Mouse (Mus musculus): ENCODE measurements around the gene Gm9817.

Gene Gm9817

DNA sequence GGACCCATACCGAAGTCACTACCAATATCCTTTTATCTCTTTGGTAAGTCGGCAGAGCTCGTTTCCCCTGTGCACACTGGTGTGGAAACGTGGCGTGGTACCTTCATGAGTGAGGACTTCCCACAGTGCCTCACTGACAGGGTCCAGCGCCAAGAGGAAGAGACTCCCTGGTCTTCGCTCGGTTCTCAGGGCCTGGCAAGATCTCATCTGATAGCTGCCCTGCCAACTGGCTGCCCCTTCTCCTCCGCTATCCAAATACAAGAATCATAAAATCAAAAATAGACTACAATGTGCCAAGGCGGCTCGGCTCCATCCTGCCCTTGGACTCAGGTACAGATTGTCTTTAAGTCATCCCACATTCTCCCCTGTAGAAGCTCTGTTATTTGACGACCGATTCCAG is 11.4 kb downstream of the Gm9817 start:
- DNase-seq (ENCODE audit: low spot score), result no peak

DNA sequence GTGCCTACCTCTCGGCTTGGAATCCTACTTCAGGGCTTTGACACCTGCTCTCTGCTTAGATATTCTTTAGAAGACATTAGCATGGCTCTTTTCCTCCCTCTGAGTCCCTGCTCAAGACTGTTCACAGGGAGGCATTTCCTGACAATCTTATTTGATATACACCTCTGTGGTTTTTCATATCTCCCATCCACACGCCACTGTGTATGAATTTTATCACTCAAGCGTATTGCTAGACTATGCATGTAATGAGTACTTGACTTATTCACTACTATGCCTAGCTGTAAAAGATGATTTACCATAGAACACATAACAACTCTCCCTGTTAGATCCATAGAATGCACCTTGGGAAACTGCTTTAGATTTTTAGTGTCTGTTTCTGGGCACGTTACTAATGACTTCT is 14.3 kb downstream of the Gm9817 start:
- DNase-seq (ENCODE audit: low spot score), result no peak

GRCm38 (mm10) chr13:45095028-45095427 is 16.5 kb downstream of the Gm9817 start:
- no peak for DNase-seq (ENCODE audit: low spot score)

- no peak for DNase-seq (ENCODE audit: low spot score)
Observed at GRCm38 (mm10) chr13:45099582-45100229, 21.2 kb downstream of the Gm9817 start.

GRCm38 (mm10) chr13:45106480-45106879 is 28.0 kb downstream of the Gm9817 start:
- DNase-seq (ENCODE audit: low spot score), result no peak

DNA sequence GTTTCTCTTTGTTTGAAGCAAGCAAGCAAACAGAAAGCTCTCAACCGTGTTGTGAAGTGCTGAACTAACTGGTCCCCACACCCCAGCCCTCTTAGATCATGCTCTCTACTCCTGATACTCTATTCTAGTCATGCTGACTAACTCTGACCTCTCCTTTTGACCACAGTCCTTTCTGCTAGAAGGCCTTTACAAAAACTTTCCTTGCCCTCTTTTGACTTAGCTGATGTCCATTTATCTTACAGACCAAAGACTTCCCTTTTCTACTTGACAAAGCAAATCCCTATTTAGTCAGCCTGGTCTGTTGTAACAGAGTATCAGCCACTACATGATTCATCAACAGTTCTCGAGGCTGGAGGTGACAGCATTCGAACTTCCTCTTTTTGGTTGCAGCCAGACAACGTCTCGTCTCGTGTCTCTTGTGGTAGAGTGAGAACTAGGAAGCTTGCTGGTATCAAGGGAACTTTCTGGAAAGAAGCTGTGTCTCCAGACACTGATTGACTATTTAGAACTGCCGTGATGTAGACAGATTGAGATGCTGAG is 30.4 kb downstream of the Gm9817 start:
- peak; percentile 8 for DNase-seq (ENCODE audit: low spot score)

- DNase-seq (ENCODE audit: low spot score), result no peak
Observed at GRCm38 (mm10) chr13:45118375-45118774, 39.9 kb downstream of the Gm9817 start.

DNA sequence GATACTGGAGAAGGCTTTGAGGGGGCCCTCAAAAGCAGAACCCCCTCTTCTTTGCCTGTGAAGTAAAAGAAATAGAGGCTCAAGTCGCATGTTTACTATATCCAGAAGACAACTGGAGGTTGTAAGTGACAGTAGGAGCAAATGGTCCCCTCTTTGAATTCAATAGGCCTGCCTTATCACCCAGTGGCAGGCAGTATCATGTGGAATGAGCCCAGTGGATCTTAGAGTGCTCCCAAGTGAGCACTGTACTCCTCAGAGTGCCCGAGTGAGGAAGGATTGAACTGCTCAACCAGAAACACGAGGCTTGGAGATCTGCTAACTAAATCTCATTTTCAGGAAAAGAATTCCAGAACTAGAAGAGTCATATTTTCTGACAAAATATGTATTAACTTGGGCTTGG is 40.3 kb downstream of the Gm9817 start:
- no peak for DNase-seq (ENCODE audit: low spot score)
